Mouse (Mus musculus) mature B cell (primary cell): Measurements from ENCODE around the gene Dock4.

Source experiments
- in situ Hi-C: fragments of 300-500 bp; cut with MboI; formaldehyde crosslinking; loops from 2 replicates; pipeline ENCODE4 v1.14.3; 2019

Gene Dock4

GRCm38 (mm10) chr12:40637427-40637826 lies 191.7 kb downstream of the Dock4 start:
- in situ Hi-C loops = no loop called here

- in situ Hi-C loops = no loop called here
These were observed 200.1 kb downstream of the Dock4 start for GRCm38 (mm10) chr12:40645869-40646268.

- in situ Hi-C loops = no loop called here
These were observed 208.6 kb downstream of the Dock4 start for GRCm38 (mm10) chr12:40654312-40654711.

- in situ Hi-C loops = no loop called here
These were observed 210.1 kb downstream of the Dock4 start for GRCm38 (mm10) chr12:40655861-40656260.

GRCm38 (mm10) chr12:40656438-40656837 lies 210.7 kb downstream of the Dock4 start:
- in situ Hi-C loops = no loop called here

GRCm38 (mm10) chr12:40657229-40657885 lies 211.6 kb downstream of the Dock4 start:
- in situ Hi-C loops = no loop called here

- in situ Hi-C loops = no loop called here
These were observed 213.9 kb downstream of the Dock4 start for GRCm38 (mm10) chr12:40659689-40660088.

- in situ Hi-C loops = no loop called here
These were observed 223.7 kb downstream of the Dock4 start for GRCm38 (mm10) chr12:40669460-40669859.

- in situ Hi-C loops = no loop called here
These were observed 225.0 kb downstream of the Dock4 start for GRCm38 (mm10) chr12:40670766-40671165.

- in situ Hi-C loops = loop anchor here (25.0 kb wide), 1 partner anchor 417 kb away; no protein-coding TSS in a partner anchor
These were observed 234.0 kb downstream of the Dock4 start for GRCm38 (mm10) chr12:40679713-40680112.

GRCm38 (mm10) chr12:40680551-40680950 lies 234.8 kb downstream of the Dock4 start:
- in situ Hi-C loops = loop anchor here (25.0 kb wide), 1 partner anchor 418 kb away; no protein-coding TSS in a partner anchor

- in situ Hi-C loops = loop anchor here (25.0 kb wide), 1 partner anchor 429 kb away; no protein-coding TSS in a partner anchor
These were observed 245.7 kb downstream of the Dock4 start for GRCm38 (mm10) chr12:40691444-40691843.

GRCm38 (mm10) chr12:40694082-40694721 lies 248.4 kb downstream of the Dock4 start:
- in situ Hi-C loops = loop anchor here (25.0 kb wide), 1 partner anchor 432 kb away; no protein-coding TSS in a partner anchor

- in situ Hi-C loops = loop anchor here (25.0 kb wide), 1 partner anchor 436 kb away; no protein-coding TSS in a partner anchor
These were observed 252.6 kb downstream of the Dock4 start for GRCm38 (mm10) chr12:40698330-40698729.

- in situ Hi-C loops = no loop called here
These were observed 256.6 kb downstream of the Dock4 start for GRCm38 (mm10) chr12:40702233-40702792.

GRCm38 (mm10) chr12:40704296-40704695 lies 258.5 kb downstream of the Dock4 start:
- in situ Hi-C loops = no loop called here

GRCm38 (mm10) chr12:40707108-40707507 lies 261.4 kb downstream of the Dock4 start:
- in situ Hi-C loops = no loop called here

- in situ Hi-C loops = no loop called here
These were observed 263.3 kb downstream of the Dock4 start for GRCm38 (mm10) chr12:40709094-40709493.

GRCm38 (mm10) chr12:40712235-40712634 lies 266.5 kb downstream of the Dock4 start:
- in situ Hi-C loops = no loop called here

GRCm38 (mm10) chr12:40714288-40714687 lies 268.5 kb downstream of the Dock4 start:
- in situ Hi-C loops = no loop called here

- in situ Hi-C loops = no loop called here
These were observed 269.4 kb downstream of the Dock4 start for GRCm38 (mm10) chr12:40715174-40715573.

- in situ Hi-C loops = no loop called here
These were observed 282.6 kb downstream of the Dock4 start for GRCm38 (mm10) chr12:40728373-40728772.

GRCm38 (mm10) chr12:40730756-40731155 lies 285.0 kb downstream of the Dock4 start:
- in situ Hi-C loops = no loop called here
